In genomic region chr1:179824549-179824948, GRCm38 (mm10) we compare ENCODE assay signal across 24 mouse cellular contexts. TPM values are rescaled to one million over a fixed set of nuclear protein-coding genes. Genes with fewer than 3 reads are reported as not detected.
DNase-seq lines count a peak whose midpoint lies in the region; ATAC-seq and TF ChIP-seq lines count a peak whose summit lies in the region.
"Had no signal": no experiment of that assay in that cellular context is flagged by ENCODE, and none has a peak within 500 bp of the region (broad histone marks: within the 10 kb centered on the region; RNA-seq: fewer than 3 reads in every experiment).

No protein-coding gene starts in this region.

- H3K4me2 ChIP-seq in liver, embryonic 12.5 days, result no peak overlapping the region
- no peak overlapping the region for H3K4me2 ChIP-seq in intestine, embryonic 15.5 days (replicated peaks)
- H3K4me2 ChIP-seq: embryonic facial prominence, embryonic 12.5 days; hindbrain, embryonic 12.5 days had no signal

- H3K9ac ChIP-seq in liver, adult 2 months (ENCODE audit: low read depth, low read length), result no peak overlapping the region
- H3K9ac ChIP-seq in liver, embryonic 12.5 days, result no peak overlapping the region
- no peak overlapping the region for H3K9ac ChIP-seq in intestine, embryonic 15.5 days
- H3K9ac ChIP-seq: embryonic facial prominence, embryonic 12.5 days; hindbrain, embryonic 12.5 days had no signal

- no peak for TF ChIP-seq CTCF in liver, adult 2 months (IDR thresholded peaks at IDR 0.05; ENCODE audit: low read depth, low read length)

- peaks cover 4% of the 10 kb centered on the region; the same call in 1 of the 2 replicates for H3K4me1 ChIP-seq in liver, adult 2 months (ENCODE audit: control insufficient read depth, insufficient read depth, low read length)
- peaks cover 7% of the 10 kb centered on the region for H3K4me1 ChIP-seq in liver, embryonic 12.5 days
- 0 out of 2 replicates have a peak, but pooled peaks cover 4% of the 10 kb centered on the region for H3K4me1 ChIP-seq in intestine, embryonic 15.5 days (replicated peaks)
- H3K4me1 ChIP-seq: embryonic facial prominence, embryonic 12.5 days; heart, embryonic 10.5 days; hindbrain, embryonic 12.5 days had no signal

- no peaks in the 10 kb centered on the region for H3K36me3 ChIP-seq in liver, adult 2 months (ENCODE audit: control insufficient read depth, insufficient read depth, low read length)
- H3K36me3 ChIP-seq in liver, embryonic 12.5 days, result no peaks in the 10 kb centered on the region; the same call in 1 of the 2 replicates
- no peaks in the 10 kb centered on the region for H3K36me3 ChIP-seq in intestine, embryonic 15.5 days
- H3K36me3 ChIP-seq: embryonic facial prominence, embryonic 12.5 days; G1E; hindbrain, embryonic 12.5 days had no signal

- no peak overlapping the region for H3K27ac ChIP-seq in liver, adult 2 months (replicated peaks; ENCODE audit: insufficient read depth, low read depth, low read length)
- H3K27ac ChIP-seq in liver, embryonic 12.5 days, result no peak overlapping the region
- H3K27ac ChIP-seq in intestine, embryonic 15.5 days, result no peak overlapping the region
- H3K27ac ChIP-seq: embryonic facial prominence, embryonic 12.5 days; heart, embryonic 10.5 days; hindbrain, embryonic 12.5 days had no signal

- peaks cover 4% of the 10 kb centered on the region; the same call in 1 of the 2 replicates for H3K9me3 ChIP-seq in liver, embryonic 12.5 days (replicated peaks)
- no peaks in the 10 kb centered on the region for H3K9me3 ChIP-seq in intestine, embryonic 15.5 days
- H3K9me3 ChIP-seq: embryonic facial prominence, embryonic 12.5 days; heart, embryonic 10.5 days; hindbrain, embryonic 12.5 days had no signal

- H3K27me3 ChIP-seq in liver, adult 2 months (ENCODE audit: control insufficient read depth, insufficient read depth, low read length), result no peaks in the 10 kb centered on the region
- no peaks in the 10 kb centered on the region for H3K27me3 ChIP-seq in liver, embryonic 12.5 days (replicated peaks)
- H3K27me3 ChIP-seq in intestine, embryonic 15.5 days (replicated peaks), result no peaks in the 10 kb centered on the region
- H3K27me3 ChIP-seq: embryonic facial prominence, embryonic 12.5 days; hindbrain, embryonic 12.5 days had no signal

- H3K79me2 ChIP-seq in liver, adult 2 months (ENCODE audit: control insufficient read depth, insufficient read depth, low read length), result no peaks in the 10 kb centered on the region

- WGBS in liver, adult 2 months, result 52% methylated on average over 5 of the region's 5 CpGs
- WGBS in liver, embryonic 12.5 days (ENCODE audit: insufficient replicate concordance), result 62% methylated on average over 5 of the region's 5 CpGs
- 61% methylated on average over 5 of the region's 5 CpGs for WGBS in intestine, embryonic 15.5 days

- no peak for TF ChIP-seq POLR2A in liver, adult 2 months (IDR thresholded peaks at IDR 0.05; ENCODE audit: extremely low read depth, insufficient read depth, low read length)

- no peak for ATAC-seq in liver, embryonic 12.5 days
- ATAC-seq in intestine, embryonic 15.5 days, result peak; percentile 49; the same call in 1 of the 2 replicates
- ATAC-seq: CD4-positive, CD25-positive, alpha-beta regulatory T cell, adult 4 months; forebrain, embryonic 16.5 days; hindbrain, embryonic 16.5 days; inflammation-experienced regulatory T-cells, adult 6 months had no signal

- DNase-seq in heart, adult 11 months, result peak; percentile 78
- DNase-seq in heart, adult 9 months (ENCODE audit: low spot score in 2 of 2), result no peak
- peak; percentile 70 for DNase-seq in liver, adult 2 months (ENCODE audit: extremely low read depth, low read depth, low spot score)
- peak; percentile 12 for DNase-seq in mesoderm, embryonic 11.5 days (ENCODE audit: low read depth, low spot score)
- no peak for DNase-seq in spleen, adult 12 weeks (ENCODE audit: low spot score)
- DNase-seq: adrenal gland, postnatal 10 days; cerebellum, adult 11-12 months; cerebellum, adult 9-10 months; cerebellum, postnatal 25 days; heart, postnatal 10 days; heart, postnatal 4 days had no signal

- H3K4me3 ChIP-seq in liver, adult 2 months (ENCODE audit: insufficient read depth, low read depth, low read length), result no peak overlapping the region
- H3K4me3 ChIP-seq in liver, embryonic 12.5 days, result no peak overlapping the region
- H3K4me3 ChIP-seq in intestine, embryonic 15.5 days (replicated peaks), result no peak overlapping the region
- H3K4me3 ChIP-seq: embryonic facial prominence, embryonic 12.5 days; heart, embryonic 10.5 days; hindbrain, embryonic 12.5 days had no signal

RNA-seq across cellular contexts. Expression of gene Ahctf1, which starts 21.1 kb away (rescaled TPM):
- total RNA-seq in liver, adult 2 months (2014; rRNA removed), result 34.3 and 37.0 TPM in 2 replicates
- polyA plus RNA-seq in liver, adult 2 months (2012; rRNA removed), result 5.2 and 5.9 TPM in 2 replicates
- 35.4 and 35.8 TPM in 2 replicates for polyA plus RNA-seq in liver, embryonic 12.5 days (2016; fragmentation: Nextera tagmentation; extraction: Ambion mirVana)
- polyA plus RNA-seq in intestine, embryonic 15.5 days (2015; fragmentation: Nextera tagmentation; extraction: Ambion mirVana), result 18.5 and 20.6 TPM in 2 replicates

RNA-seq across cellular contexts. Expression of gene Gm10518, which starts 21.4 kb away (rescaled TPM):
- not detected in 2 replicates for total RNA-seq in liver, adult 2 months (2014; rRNA removed)
- polyA plus RNA-seq in liver, adult 2 months (2012; rRNA removed), result not detected in 2 replicates
- polyA plus RNA-seq in liver, embryonic 12.5 days (2016; fragmentation: Nextera tagmentation; extraction: Ambion mirVana), result 0.45 and 0.61 TPM in 2 replicates
- not detected in 2 replicates for polyA plus RNA-seq in intestine, embryonic 15.5 days (2015; fragmentation: Nextera tagmentation; extraction: Ambion mirVana)
- total RNA-seq: adrenal gland, postnatal 10 days; granulocyte monocyte progenitor cell, adult 5-6 weeks; heart, postnatal 10 days; heart, postnatal 4 days had no signal
- polyA plus RNA-seq: CD4-positive, CD25-positive, alpha-beta regulatory T cell, adult 4 months; cortical plate, adult 2 months; embryonic facial prominence, embryonic 12.5 days; forebrain, embryonic 16.5 days; frontal cortex, adult 2 months; G1E; inflammation-experienced regulatory T-cells, adult 6 months had no signal

Comparison
In these comparisons a context has a peak if more than half of its experiments do, and no peak if none do; other contexts are left out.
1. DNase-seq: peak in heart, adult 11 months (single experiment), liver, adult 2 months (single experiment) and mesoderm, embryonic 11.5 days (single experiment); none in heart, adult 9 months (0 of 2) and spleen, adult 12 weeks (single experiment).